Mouse (Mus musculus) v-Abl transformed pro-B cells (cell line): ENCODE measurements around the gene Sergef.

Source experiments
- in situ Hi-C, 2 experiments: fragments of 400-800 bp; cut with MboI; formaldehyde crosslinking; loops; one replicate each; pipeline ENCODE4 v1.15.1; 2025; ENCODE audit not compliant: unreplicated experiment in 2 of 2

Sergef gene

DNA sequence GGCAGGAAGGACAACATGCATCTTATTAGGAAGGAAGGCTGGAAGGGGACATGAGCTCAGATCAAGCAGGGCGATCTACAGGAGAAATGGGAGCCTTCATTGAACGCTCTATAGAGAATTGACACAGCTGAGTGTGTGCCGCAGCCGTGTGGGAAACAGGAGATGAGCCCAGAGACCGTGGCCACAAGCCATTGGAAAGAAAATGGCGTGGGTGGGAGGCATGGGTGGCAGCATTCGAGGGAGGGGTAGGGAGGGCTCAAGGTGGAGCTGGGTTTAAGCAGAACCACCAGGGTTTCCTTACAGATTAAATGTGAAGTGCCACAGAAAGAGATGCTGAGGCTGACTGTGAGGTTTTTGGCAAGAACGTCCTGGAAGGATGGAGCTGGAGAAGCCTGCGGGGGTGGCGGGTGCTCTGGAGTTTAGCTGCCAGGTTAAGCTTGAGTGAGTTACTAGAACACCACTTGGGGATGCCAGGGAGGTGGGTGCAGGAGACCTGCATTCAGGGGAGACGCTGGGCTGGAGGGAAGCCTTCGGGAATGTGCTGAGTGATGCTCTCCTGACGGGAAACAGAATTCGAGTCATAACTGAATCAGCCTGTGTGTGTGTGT, 223.7 kb downstream of the Sergef start:
- in situ Hi-C loops, result no loop called here

DNA sequence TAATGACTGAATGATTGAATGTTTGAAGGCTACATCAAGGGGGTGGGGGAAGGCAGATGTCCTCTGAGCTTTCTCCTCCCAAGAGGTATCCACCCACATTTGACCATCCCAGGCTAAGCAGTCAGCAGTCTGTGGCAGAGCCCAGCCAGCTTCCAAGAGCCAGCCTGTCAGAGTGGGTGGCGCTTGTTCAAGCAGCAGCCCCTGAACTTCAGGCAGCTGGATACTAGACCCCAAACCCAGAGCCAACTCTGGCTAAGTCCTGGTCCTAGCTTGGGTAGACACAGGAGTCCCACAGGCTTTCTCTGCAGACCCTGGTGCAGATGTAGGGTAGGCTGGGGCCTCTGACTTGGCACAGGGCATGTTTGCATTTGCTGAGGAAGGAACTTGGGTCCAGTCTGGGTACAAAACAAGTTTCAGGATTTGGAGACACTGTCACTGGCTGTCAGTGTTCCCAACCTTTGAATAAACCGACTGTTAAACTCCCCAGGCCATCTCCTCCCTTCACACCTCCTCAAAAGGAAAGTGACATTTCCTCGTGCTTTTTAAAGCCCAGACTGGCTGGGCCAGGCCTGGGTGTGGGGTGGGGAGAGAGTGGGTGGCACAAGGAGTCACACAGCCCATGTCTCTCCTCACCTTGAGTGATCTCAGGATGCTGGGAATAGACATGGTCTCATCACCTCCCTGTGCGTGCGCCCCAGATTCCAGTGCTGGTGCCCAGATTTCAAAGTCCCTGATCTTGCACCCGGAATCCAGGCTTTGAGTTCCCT, 225.5 kb downstream of the Sergef start:
- in situ Hi-C loops, result no loop called here

GRCm38 (mm10) chr7:46412823-46413222, 226.8 kb downstream of the Sergef start:
- in situ Hi-C loops, result no loop called here

DNA sequence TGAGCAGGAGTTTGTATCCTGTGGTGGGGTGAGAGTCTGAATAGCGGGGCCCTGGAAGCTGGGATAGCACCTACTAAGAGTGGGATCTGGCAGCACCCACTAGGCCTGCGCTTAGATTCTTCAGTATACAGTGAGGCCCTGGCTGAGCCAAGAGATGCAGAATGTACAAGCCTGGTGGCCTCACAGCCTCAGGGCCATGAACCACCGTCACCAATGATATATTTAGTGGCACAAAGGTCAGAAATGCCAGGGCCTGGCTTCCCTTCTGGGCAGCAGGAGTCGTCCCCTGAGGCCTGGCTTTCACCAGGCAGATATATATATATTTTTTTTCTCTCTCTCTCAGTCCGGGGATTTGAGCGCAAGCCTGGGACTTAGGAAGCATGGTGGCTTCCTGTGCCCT, 228.9 kb downstream of the Sergef start:
- in situ Hi-C loops, result no loop called here

DNA sequence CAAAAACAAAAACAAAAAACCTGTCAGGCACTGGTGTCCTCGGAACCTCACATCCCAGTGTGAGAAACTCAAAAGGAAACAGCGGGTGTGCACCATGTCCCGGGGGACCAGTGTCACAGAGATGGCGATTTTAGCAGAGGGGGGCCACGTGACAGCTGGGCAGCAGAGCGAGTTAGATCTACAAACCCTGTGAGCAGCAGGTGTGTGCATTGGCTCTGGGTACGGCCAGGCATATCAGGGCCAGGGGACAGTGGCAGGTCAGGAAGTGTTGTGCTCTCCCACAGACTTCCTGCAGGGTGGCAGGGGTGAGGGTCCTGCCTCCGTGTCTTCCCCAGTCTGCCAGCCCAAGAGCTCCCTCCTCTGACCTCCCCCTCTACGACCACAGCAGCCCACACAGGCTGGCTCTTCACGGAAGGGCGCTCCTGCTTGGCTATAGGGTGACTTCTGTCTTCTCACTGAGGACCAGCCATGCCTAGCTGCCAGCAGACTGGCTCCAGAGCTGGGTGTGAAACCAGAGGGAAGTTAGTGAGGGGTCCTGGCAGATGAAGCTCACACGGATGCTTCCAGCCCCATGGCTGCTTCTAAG, 230.3 kb downstream of the Sergef start:
- in situ Hi-C loops, result no loop called here

DNA sequence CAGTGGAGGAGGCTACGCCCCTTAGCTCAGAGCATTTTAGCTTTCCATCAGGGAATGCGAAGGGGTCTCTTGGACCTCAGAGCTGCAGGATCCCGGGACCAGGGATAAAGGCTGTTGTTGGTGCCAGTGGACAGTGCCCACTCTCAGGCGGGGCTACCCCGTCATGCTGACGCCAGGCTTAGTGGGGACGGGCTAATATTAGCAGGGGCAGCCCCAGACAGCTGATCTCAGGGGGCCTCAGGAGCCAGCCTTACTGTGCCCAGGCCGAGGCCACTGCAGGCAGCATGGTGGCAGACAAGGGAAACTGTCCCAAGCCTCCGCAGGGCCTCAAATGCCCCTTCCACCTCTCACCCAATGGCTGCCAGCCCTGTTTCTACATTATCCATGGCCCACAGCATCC, 231.0 kb downstream of the Sergef start:
- in situ Hi-C loops, result no loop called here

DNA sequence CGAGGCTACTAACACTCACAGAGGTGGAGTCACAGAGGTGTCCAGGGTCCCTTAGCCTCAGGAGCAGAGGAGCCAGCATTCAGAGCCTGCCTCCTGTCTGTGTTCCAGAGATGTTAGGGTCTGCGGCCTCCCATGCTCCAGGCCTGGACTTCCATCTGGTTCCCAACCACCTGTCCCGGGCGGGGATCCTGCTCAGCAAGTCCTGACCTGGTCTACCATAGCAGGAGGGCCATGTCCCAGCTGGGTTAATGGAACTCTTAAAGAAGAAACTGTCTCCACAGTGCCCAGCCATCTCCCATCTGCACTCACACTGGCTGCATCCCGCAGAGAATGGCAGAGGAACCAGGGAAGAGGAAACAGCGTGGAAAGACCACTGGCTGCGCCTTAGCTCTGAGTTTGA, 234.9 kb downstream of the Sergef start:
- in situ Hi-C loops, result no loop called here

- in situ Hi-C loops, result no loop called here
These were observed 235.8 kb downstream of the Sergef start for GRCm38 (mm10) chr7:46403616-46404485.

GRCm38 (mm10) chr7:46401371-46402180, 238.0 kb downstream of the Sergef start:
- in situ Hi-C loops, result no loop called here

DNA sequence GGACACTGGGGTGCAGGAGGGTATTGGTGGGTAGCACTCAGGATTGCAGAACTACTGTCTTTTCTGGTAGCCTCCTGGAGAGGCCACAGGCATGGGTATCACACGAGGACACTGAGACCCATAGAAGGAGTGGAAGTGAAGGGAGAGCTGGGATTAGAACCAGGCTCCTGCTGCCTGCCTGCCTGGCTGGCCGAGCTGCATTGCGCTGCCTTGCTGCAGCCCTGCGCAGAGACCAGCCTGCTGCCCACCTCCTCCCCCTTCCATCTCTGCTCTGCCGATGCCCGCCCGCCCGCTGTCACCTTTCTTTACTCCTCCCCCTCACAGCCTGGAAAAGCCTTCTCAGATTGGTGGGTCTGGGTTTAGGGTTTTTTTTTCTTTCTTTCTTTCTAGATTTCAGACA, 239.3 kb downstream of the Sergef start:
- in situ Hi-C loops, result no loop called here

GRCm38 (mm10) chr7:46399676-46400075, 239.9 kb downstream of the Sergef start:
- in situ Hi-C loops, result loop anchor here in 1 of 2 experiments (10.0 kb wide), 1 partner anchor 375 kb away; no protein-coding TSS in a partner anchor

DNA sequence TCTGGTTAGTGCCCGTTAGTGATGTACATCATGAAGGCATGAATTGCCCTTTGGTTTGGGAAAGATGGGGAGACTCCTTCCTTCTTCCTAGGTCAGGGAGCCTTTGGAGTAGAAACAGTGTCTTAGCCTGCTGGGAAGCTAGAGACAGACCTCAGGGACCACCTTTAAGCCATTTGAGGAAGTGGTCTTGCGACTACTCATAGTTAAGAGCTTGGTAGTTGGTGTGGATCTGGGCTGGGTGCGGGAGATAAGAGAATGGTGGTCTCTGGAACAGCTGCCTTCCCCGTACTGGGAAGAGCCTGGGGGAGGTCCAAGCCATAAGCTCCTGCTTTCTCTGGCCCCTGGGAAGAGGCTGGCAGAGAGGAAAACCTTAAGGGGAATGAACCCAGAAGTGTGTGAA, 241.0 kb downstream of the Sergef start:
- in situ Hi-C loops, result loop anchor here in 1 of 2 experiments (10.0 kb wide), 1 partner anchor 376 kb away; no protein-coding TSS in a partner anchor

DNA sequence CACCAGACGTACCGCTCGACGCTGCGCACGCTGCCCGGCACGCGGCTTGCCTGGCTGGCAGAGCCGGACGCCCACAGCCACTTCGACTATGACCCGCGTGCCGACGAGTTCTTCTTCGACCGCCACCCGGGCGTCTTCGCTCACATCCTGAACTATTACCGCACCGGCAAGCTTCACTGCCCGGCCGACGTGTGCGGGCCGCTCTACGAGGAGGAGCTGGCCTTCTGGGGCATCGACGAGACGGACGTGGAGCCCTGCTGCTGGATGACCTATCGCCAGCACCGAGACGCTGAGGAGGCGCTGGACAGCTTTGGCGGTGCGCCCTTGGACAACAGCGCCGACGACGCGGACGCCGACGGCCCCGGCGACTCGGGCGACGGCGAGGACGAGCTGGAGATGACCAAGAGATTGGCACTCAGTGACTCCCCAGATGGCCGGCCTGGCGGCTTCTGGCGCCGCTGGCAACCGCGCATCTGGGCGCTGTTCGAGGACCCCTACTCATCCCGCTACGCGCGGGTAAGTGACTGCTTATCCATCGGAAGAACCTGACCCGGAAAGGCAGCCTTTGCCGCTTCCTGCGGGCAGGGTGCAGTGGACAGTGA, 241.8 kb downstream of the Sergef start:
- in situ Hi-C loops, result loop anchor here in 1 of 2 experiments (10.0 kb wide), 1 partner anchor 377 kb away; no protein-coding TSS in a partner anchor

DNA sequence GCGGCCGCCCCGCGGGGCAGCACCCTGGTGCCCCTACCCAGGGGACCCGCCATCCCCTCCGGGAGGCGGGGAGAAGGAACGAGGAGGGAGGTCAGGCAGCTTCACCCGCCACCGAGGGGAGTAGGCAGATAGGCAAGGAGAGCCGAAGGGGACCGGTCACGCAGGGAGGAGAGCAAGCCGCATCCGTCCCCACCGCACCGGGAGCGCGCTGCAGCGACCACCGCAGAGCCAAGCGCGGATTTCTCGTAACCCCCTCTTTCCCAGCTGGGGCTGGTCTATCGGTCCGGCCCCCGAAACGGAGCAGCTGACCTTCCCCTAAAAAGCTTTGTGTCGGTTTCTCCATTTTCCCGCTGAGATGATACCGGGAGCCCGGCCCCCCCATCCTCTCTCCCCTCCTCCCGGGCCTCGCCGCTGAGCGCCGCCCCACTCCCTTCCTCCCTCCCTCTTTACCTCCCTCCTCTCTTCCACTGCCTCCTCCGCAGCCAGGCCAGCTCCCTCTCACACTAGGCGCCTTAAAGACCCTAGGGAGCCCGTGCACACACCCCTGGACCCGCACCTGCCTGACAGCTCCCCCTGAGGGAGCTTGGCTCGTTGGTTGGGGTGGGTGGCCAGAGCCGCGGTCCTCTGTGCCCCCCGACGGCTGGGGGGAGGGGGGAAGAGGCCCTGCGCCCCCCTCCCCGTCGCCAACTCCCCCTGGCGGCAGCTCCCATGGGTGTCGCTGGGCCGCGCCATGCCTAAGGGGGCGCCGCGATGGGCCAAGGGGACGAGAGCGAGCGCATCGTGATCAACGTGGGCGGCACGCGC, 242.5 kb downstream of the Sergef start:
- in situ Hi-C loops, result loop anchor here in 1 of 2 experiments (10.0 kb wide), 1 partner anchor 378 kb away; no protein-coding TSS in a partner anchor

DNA sequence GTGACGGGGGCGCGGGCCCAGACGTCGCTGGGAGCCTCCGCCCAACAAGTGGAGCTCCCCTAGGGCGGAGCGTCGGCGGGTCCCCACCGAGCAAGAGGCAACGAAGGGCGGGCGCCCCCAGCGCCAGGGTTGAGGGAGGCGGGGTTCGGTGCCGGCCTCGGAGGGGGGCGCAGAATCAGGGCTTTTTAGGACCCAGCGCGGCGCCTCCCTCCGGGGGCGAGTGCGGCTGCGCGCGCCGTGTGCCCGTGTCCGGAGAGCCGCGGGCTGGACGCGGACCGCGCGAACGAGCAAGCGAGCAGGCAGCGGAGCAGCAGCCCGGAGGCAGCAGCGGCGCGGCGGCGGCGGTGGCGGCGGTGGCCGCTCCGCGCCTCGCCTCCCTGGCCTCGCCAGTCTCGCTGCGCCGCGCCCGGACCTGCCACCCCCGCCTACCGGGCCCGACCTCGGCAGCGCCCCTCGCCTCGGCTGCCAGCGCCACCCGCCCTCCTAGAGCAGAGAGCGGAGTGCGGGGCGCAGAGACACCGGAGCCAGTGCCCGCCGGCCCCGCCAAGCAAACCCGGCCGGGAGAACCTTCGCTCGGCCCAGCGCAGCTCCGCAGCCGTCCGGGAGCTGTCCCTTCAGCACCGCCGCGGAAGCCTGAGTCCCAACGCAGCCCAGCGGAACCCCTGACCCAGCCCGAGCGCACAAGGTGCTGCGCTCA, 243.2 kb downstream of the Sergef start, which contains the start of gene Kcnc1:
Kcnc1 (plus strand) TSS at position 267 of the 697 bp plus-strand sequence.
- in situ Hi-C loops, result loop anchor here in 1 of 2 experiments (10.0 kb wide), 1 partner anchor 378 kb away; no protein-coding TSS in a partner anchor

DNA sequence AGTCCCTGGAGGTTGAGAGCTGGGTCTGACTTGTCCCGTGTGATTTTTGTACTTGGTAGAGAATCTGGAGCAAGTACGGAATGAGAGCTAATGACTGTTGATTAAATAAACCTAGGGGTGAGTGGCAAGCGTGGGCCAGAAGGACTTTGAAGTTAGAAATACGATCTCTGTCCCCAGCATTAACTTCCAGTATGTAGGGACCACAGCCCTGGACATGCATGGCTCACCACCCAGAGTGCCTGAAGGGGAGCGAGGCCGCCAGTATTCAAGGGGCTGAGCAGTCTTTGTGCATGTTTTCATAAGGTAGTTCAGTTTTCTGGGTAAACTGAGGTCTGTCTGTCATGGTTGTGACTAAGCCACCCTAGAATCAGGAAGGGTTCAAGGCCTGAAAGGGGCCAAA, 244.0 kb downstream of the Sergef start:
- in situ Hi-C loops, result loop anchor here in 1 of 2 experiments (10.0 kb wide), 1 partner anchor 379 kb away; no protein-coding TSS in a partner anchor

GRCm38 (mm10) chr7:46394933-46395332, 244.7 kb downstream of the Sergef start:
- in situ Hi-C loops, result loop anchor here (5.0 to 10.0 kb wide), 4 partner anchors 32 to 380 kb away; no protein-coding TSS in a partner anchor
